15 mouse cellular contexts compared by ENCODE assay signal in the genomic region with DNA sequence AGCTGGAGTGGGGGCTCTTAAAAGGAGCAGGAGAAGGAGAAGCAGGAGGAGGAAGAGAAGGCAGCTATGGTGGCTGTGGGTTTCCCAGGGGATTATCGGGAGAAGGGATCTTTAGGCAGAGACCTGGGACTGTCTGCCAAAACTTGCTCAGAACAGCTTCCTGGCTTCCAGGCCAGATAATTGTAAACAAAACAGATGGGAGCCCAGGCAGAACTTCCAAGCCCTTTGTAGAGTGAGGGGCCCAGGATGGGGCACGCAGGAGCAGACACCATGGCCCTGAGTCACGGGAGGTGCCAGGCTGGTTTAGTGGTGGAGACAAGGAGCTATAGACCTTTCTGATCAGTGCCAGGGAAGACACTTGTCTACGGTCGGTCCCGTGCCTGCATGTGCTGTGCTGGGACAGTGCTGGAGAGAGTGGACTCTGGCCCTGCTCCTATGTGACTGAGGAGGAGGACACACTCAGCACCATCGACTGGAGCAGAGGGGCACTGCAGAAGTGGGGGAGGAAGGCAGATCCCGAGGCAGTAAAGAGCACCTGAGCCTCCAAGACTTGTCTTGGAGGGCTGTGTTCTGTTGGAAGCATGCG. TPM values are rescaled to one million over a fixed set of nuclear protein-coding genes. Genes with fewer than 3 reads are reported as not detected.
DNase-seq lines count a peak whose midpoint lies in the region; ATAC-seq lines count a peak whose summit lies in the region.
"Had no signal": no experiment of that assay in that cellular context is flagged by ENCODE, and none has a peak within 500 bp of the region (broad histone marks: within the 10 kb centered on the region; RNA-seq: fewer than 3 reads in every experiment).

No protein-coding gene starts in this region.

- no peak overlapping the region for H3K4me3 ChIP-seq in heart, embryonic 12.5 days
- no peak overlapping the region for H3K4me3 ChIP-seq in lung, embryonic 16.5 days (ENCODE audit: low read length)

- no peak overlapping the region for H3K9ac ChIP-seq in heart, embryonic 12.5 days
- 0 out of 2 replicates have a peak overlapping the region, but pooled peaks have one; percentile 28 for H3K9ac ChIP-seq in lung, embryonic 16.5 days (ENCODE audit: low read length)

- no peaks in the 10 kb centered on the region; the same call in 1 of the 2 replicates for H3K27me3 ChIP-seq in heart, embryonic 12.5 days (replicated peaks)
- H3K27me3 ChIP-seq in lung, embryonic 16.5 days (ENCODE audit: control insufficient read depth, insufficient read depth, low read depth, low read length), result no peaks in the 10 kb centered on the region

- intact Hi-C loops in heart, postnatal 14 days (cut with DNase I), result no loop called here

- H3K4me2 ChIP-seq in heart, embryonic 12.5 days, result no peak overlapping the region
- H3K4me2 ChIP-seq in lung, embryonic 16.5 days (ENCODE audit: low read depth, low read length), result no peak overlapping the region

- WGBS in heart, embryonic 12.5 days, result 57% methylated on average over 9 of the region's 9 CpGs
- WGBS in lung, embryonic 16.5 days, result 28% methylated on average over 9 of the region's 9 CpGs

- no peak overlapping the region for H3K27ac ChIP-seq in heart, embryonic 12.5 days (ENCODE audit: poor library complexity, severe bottlenecking)
- H3K27ac ChIP-seq in lung, embryonic 16.5 days (ENCODE audit: low read length), result 0 out of 2 replicates have a peak overlapping the region, but pooled peaks have one; percentile 7

- H3K36me3 ChIP-seq in heart, embryonic 12.5 days, result no peaks in the 10 kb centered on the region
- H3K36me3 ChIP-seq in lung, embryonic 16.5 days (ENCODE audit: control insufficient read depth, insufficient read depth, low read length), result no peaks in the 10 kb centered on the region

- no peaks in the 10 kb centered on the region for H3K9me3 ChIP-seq in heart, embryonic 12.5 days (replicated peaks)
- no peaks in the 10 kb centered on the region for H3K9me3 ChIP-seq in lung, embryonic 16.5 days (ENCODE audit: control insufficient read depth, low read length)

- peaks cover 22% of the 10 kb centered on the region for H3K4me1 ChIP-seq in heart, embryonic 12.5 days (replicated peaks)
- peaks cover 15% of the 10 kb centered on the region for H3K4me1 ChIP-seq in lung, embryonic 16.5 days (replicated peaks; ENCODE audit: control insufficient read depth, insufficient read depth, low read length)

- peak; percentile 26; the same call in 1 of the 2 replicates for ATAC-seq in heart, embryonic 12.5 days (ENCODE audit: insufficient number of reproducible peaks, low FRiP score)
- ATAC-seq in lung, embryonic 16.5 days (ENCODE audit: low read depth), result peak; percentile 59

- no peak for DNase-seq in heart, postnatal 14 days
- peak; percentile 45 for DNase-seq in urinary bladder, postnatal 14 days (ENCODE audit: low spot score)
- DNase-seq in urinary bladder, postnatal 36 days (ENCODE audit: low spot score in 2 of 2), result no peak
- DNase-seq in adrenal gland, postnatal 4 days (ENCODE audit: low spot score in 2 of 2), result no peak
- no peak for DNase-seq in B cell, adult 2 months
- DNase-seq: cerebellum, adult 9-11 months; gastrocnemius, postnatal 25 days; kidney, adult 2 months; right cerebral cortex, adult 18-20 months had no signal

RNA-seq across cellular contexts. Expression of gene Edn2, which starts 43.4 kb away (rescaled TPM):
- 0.38 and 0.55 TPM in 2 replicates for polyA plus RNA-seq in heart, embryonic 12.5 days (2016; fragmentation: Nextera tagmentation; extraction: Ambion mirVana)
- total RNA-seq in heart, postnatal 14 days (2021), result not detected
- polyA plus RNA-seq in lung, embryonic 16.5 days (2015; fragmentation: Nextera tagmentation; extraction: Ambion mirVana), result 0.74 and 0.85 TPM in 2 replicates
- total RNA-seq in adrenal gland, postnatal 4 days (2021), result not detected
- total RNA-seq: gastrocnemius, postnatal 25 days; hematopoietic stem cell, adult 5-6 weeks; layer of hippocampus, adult 18-20 months; left cerebral cortex, postnatal 14 days; midbrain, postnatal 0 days had no signal
- polyA plus RNA-seq: kidney, adult 2 months had no signal
